Mouse (Mus musculus) gastrocnemius, postnatal 36 days (tissue): ENCODE data around the gene Pmepa1. TPM values are rescaled to one million over a fixed set of nuclear protein-coding genes. Genes with fewer than 3 reads are reported as not detected.

Experiments used
- DNase-seq, 2 experiments: peaks; one replicate each; pipeline ENCODE4 v3.0.0; 2022
- intact Hi-C: fragments of 180-260 bp; cut with DNase I; formaldehyde crosslinking; loops from one replicate; pipeline ENCODE4 v1.15.1; 2025
- total RNA-seq, 2 experiments: library from RNA; stranded (reverse); gene quantifications; 2 replicates each; pipeline ENCODE4 v1.2.3; 2021

Gene Pmepa1
- total RNA-seq, 2 experiments from 2014 or later: 14.7 to 21.8 TPM

- intact Hi-C loops: no loop called here
- no peak for DNase-seq
Measured at GRCm38 (mm10) chr2:173278846-173279580, 2.7 kb upstream of the Pmepa1 start.

GRCm38 (mm10) chr2:173276859-173277258 lies 526 bp upstream of the Pmepa1 start:
- DNase-seq: no peak
- intact Hi-C loops: no loop called here

GRCm38 (mm10) chr2:173275343-173276201 lies 761 bp downstream of the Pmepa1 start:
- intact Hi-C loops: no loop called here
- peak; percentile 38 to 56 for DNase-seq

- DNase-seq: no peak
- intact Hi-C loops: no loop called here
Measured at GRCm38 (mm10) chr2:173274428-173275342, 1.6 kb downstream of the Pmepa1 start.

- intact Hi-C loops: no loop called here
- DNase-seq: no peak
Measured at GRCm38 (mm10) chr2:173273885-173274284, 2.4 kb downstream of the Pmepa1 start.

GRCm38 (mm10) chr2:173272354-173272900 lies 3.9 kb downstream of the Pmepa1 start:
- intact Hi-C loops: no loop called here

GRCm38 (mm10) chr2:173271541-173271940 lies 4.8 kb downstream of the Pmepa1 start:
- intact Hi-C loops: no loop called here
- no peak for DNase-seq

More at GRCm38 (mm10) chr2:173272354-173272900, 3.9 kb downstream of the Pmepa1 start:
- DNase-seq: no peak

- intact Hi-C loops: no loop called here
- no peak for DNase-seq
Measured at GRCm38 (mm10) chr2:173270601-173271248, 5.6 kb downstream of the Pmepa1 start.

GRCm38 (mm10) chr2:173270196-173270595 lies 6.1 kb downstream of the Pmepa1 start:
- no peak for DNase-seq
- intact Hi-C loops: no loop called here

GRCm38 (mm10) chr2:173267562-173267961 lies 8.8 kb downstream of the Pmepa1 start:
- DNase-seq: no peak
- intact Hi-C loops: no loop called here

GRCm38 (mm10) chr2:173266349-173267112 lies 9.8 kb downstream of the Pmepa1 start:
- intact Hi-C loops: no loop called here
- no peak for DNase-seq

GRCm38 (mm10) chr2:173265468-173266265 lies 10.7 kb downstream of the Pmepa1 start:
- intact Hi-C loops: no loop called here

GRCm38 (mm10) chr2:173264467-173265128 lies 11.7 kb downstream of the Pmepa1 start:
- DNase-seq: peak; percentile 54 to 69

More at GRCm38 (mm10) chr2:173265468-173266265, 10.7 kb downstream of the Pmepa1 start:
- DNase-seq: no peak

GRCm38 (mm10) chr2:173263636-173264330 lies 12.6 kb downstream of the Pmepa1 start:
- no peak for DNase-seq
- intact Hi-C loops: no loop called here

More at GRCm38 (mm10) chr2:173264467-173265128, 11.7 kb downstream of the Pmepa1 start:
- intact Hi-C loops: no loop called here

GRCm38 (mm10) chr2:173261497-173261896 lies 14.8 kb downstream of the Pmepa1 start:
- intact Hi-C loops: no loop called here
- DNase-seq: no peak

- DNase-seq: no peak
- intact Hi-C loops: no loop called here
Measured at GRCm38 (mm10) chr2:173258459-173259091, 17.8 kb downstream of the Pmepa1 start.
